ENCODE assay signal across 8 mouse cellular contexts in genomic region chr2:72285888-72286661, GRCm38 (mm10). TPM values are rescaled to one million over a fixed set of nuclear protein-coding genes. Genes with fewer than 3 reads are reported as not detected.
DNase-seq lines count a peak whose midpoint lies in the region; ATAC-seq and TF ChIP-seq lines count a peak whose summit lies in the region.

No protein-coding gene starts in this region.

- TF ChIP-seq CTCF in spleen, adult 2 months (IDR thresholded peaks at IDR 0.05; ENCODE audit: extremely low read depth, insufficient read depth, insufficient read length, insufficient replicate concordance), result no peak

- no peaks in the 10 kb centered on the region for H3K36me3 ChIP-seq in forebrain, embryonic 14.5 days (ENCODE audit: control insufficient read depth, insufficient read depth, low read length)
- H3K36me3 ChIP-seq in intestine, embryonic 16.5 days (ENCODE audit: control insufficient read depth, insufficient read depth, low read length), result no peaks in the 10 kb centered on the region
- no peaks in the 10 kb centered on the region for H3K36me3 ChIP-seq in lung, embryonic 16.5 days (ENCODE audit: control insufficient read depth, insufficient read depth, low read length)
- no peaks in the 10 kb centered on the region for H3K36me3 ChIP-seq in spleen, adult 2 months (ENCODE audit: control insufficient read depth, insufficient read depth, low read length)

- peak overlapping the region; percentile 98 for H3K4me2 ChIP-seq in forebrain, embryonic 14.5 days (ENCODE audit: low read length)
- H3K4me2 ChIP-seq in intestine, embryonic 16.5 days (ENCODE audit: low read depth, low read length), result peak overlapping the region; percentile 66
- H3K4me2 ChIP-seq in lung, embryonic 16.5 days (ENCODE audit: low read depth, low read length), result peak overlapping the region; percentile 76

- peak overlapping the region; percentile 97 for H3K4me3 ChIP-seq in brown adipose tissue, adult 24 weeks (ENCODE audit: insufficient read depth, low read depth, low read length)
- H3K4me3 ChIP-seq in forebrain, embryonic 14.5 days (ENCODE audit: low read depth, low read length), result peak overlapping the region; percentile 74
- H3K4me3 ChIP-seq in intestine, embryonic 16.5 days (ENCODE audit: low read length), result peak overlapping the region; percentile 66
- H3K4me3 ChIP-seq in lung, embryonic 16.5 days (ENCODE audit: low read length), result peak overlapping the region; percentile 92
- peak overlapping the region; percentile 77 for H3K4me3 ChIP-seq in spleen, adult 2 months (ENCODE audit: extremely low read depth, insufficient read depth, insufficient read length)

- peak overlapping the region; percentile 76 for H3K27ac ChIP-seq in brown adipose tissue, adult 24 weeks (replicated peaks; ENCODE audit: low read depth, low read length)
- no peak overlapping the region for H3K27ac ChIP-seq in forebrain, embryonic 14.5 days (ENCODE audit: low read depth, low read length)
- peak overlapping the region; percentile 55 for H3K27ac ChIP-seq in intestine, embryonic 16.5 days (ENCODE audit: low read length)
- H3K27ac ChIP-seq in lung, embryonic 16.5 days (ENCODE audit: low read length), result peak overlapping the region; percentile 86
- H3K27ac ChIP-seq in spleen, adult 2 months (ENCODE audit: insufficient read depth, low read length), result peak overlapping the region; percentile 2; the same call in 1 of the 2 replicates

- peaks cover 2% of the 10 kb centered on the region; the same call in 1 of the 2 replicates for H3K4me1 ChIP-seq in brown adipose tissue, adult 24 weeks (ENCODE audit: control insufficient read depth, insufficient read depth, insufficient read length, low read length)
- H3K4me1 ChIP-seq in forebrain, embryonic 14.5 days (ENCODE audit: control insufficient read depth, insufficient read depth, low read length), result no peaks in the 10 kb centered on the region
- peaks cover 19% of the 10 kb centered on the region for H3K4me1 ChIP-seq in intestine, embryonic 16.5 days (ENCODE audit: control insufficient read depth, insufficient read depth, low read length)
- H3K4me1 ChIP-seq in lung, embryonic 16.5 days (replicated peaks; ENCODE audit: control insufficient read depth, insufficient read depth, low read length), result peaks cover 33% of the 10 kb centered on the region
- peaks cover 3% of the 10 kb centered on the region for H3K4me1 ChIP-seq in spleen, adult 2 months (ENCODE audit: control insufficient read depth, insufficient read depth, insufficient read length)

- peak; percentile 69 for ATAC-seq in forebrain, embryonic 14.5 days
- peak; percentile 68 for ATAC-seq in intestine, embryonic 16.5 days
- peak; percentile 62 for ATAC-seq in lung, embryonic 16.5 days (ENCODE audit: low read depth)

- no peak for TF ChIP-seq POLR2A in spleen, adult 2 months (IDR thresholded peaks at IDR 0.05; ENCODE audit: low read depth, low read length)

- H3K9me3 ChIP-seq in forebrain, embryonic 14.5 days (replicated peaks; ENCODE audit: control insufficient read depth, low read length), result no peaks in the 10 kb centered on the region
- H3K9me3 ChIP-seq in intestine, embryonic 16.5 days (ENCODE audit: control insufficient read depth, low read length), result no peaks in the 10 kb centered on the region
- H3K9me3 ChIP-seq in lung, embryonic 16.5 days (ENCODE audit: control insufficient read depth, low read length), result no peaks in the 10 kb centered on the region

- peak; percentile 41 for DNase-seq in spleen, adult 12 weeks (ENCODE audit: low spot score)
- no peak for DNase-seq in spleen, adult 18-20 months
- peak; percentile 25 for DNase-seq in forebrain, embryonic 14.5 days (ENCODE audit: low spot score)
- DNase-seq in spleen, adult 2 months (ENCODE audit: low read depth in 1 of 2, low spot score in 2 of 2), result peak in 1 of 2 experiments; percentile 9
- DNase-seq in frontal cortex, postnatal 25 days (ENCODE audit: low spot score in 2 of 2), result no peak

- H3K27me3 ChIP-seq in forebrain, embryonic 14.5 days (replicated peaks; ENCODE audit: control insufficient read depth, insufficient read depth, low read length), result no peaks in the 10 kb centered on the region; the same call in 1 of the 2 replicates
- no peaks in the 10 kb centered on the region for H3K27me3 ChIP-seq in intestine, embryonic 16.5 days (replicated peaks; ENCODE audit: control insufficient read depth, insufficient read depth, low read length)
- H3K27me3 ChIP-seq in lung, embryonic 16.5 days (ENCODE audit: control insufficient read depth, insufficient read depth, low read depth, low read length), result no peaks in the 10 kb centered on the region
- peaks cover 8% of the 10 kb centered on the region for H3K27me3 ChIP-seq in spleen, adult 2 months (ENCODE audit: control insufficient read depth, insufficient read depth, low read length)

- H3K9ac ChIP-seq in forebrain, embryonic 14.5 days (ENCODE audit: low read length), result peak overlapping the region; percentile 84
- H3K9ac ChIP-seq in intestine, embryonic 16.5 days (ENCODE audit: low read depth, low read length), result peak overlapping the region; percentile 87
- peak overlapping the region; percentile 97 for H3K9ac ChIP-seq in lung, embryonic 16.5 days (ENCODE audit: low read length)

- WGBS in forebrain, embryonic 14.5 days, result 2% methylated on average over 53 of the region's 60 CpGs
- 1% methylated on average over 57 of the region's 60 CpGs for WGBS in intestine, embryonic 16.5 days
- under 1% methylated on average over 54 of the region's 60 CpGs for WGBS in lung, embryonic 16.5 days
- under 1% methylated on average over 58 of the region's 60 CpGs for WGBS in spleen, adult 2 months

RNA-seq across cellular contexts. Expression of gene Map3k20, which starts 0.6 kb away (rescaled TPM):
- polyA plus RNA-seq in brown adipose tissue, adult 24 weeks (2012; ENCODE audit: insufficient read depth, insufficient read length, missing spikeins), result 24.8 and 25.3 TPM in 2 replicates
- 4.0 and 5.0 TPM in 2 replicates for polyA plus RNA-seq in forebrain, embryonic 14.5 days (2014; fragmentation: Nextera tagmentation; extraction: Ambion mirVana)
- polyA plus RNA-seq in intestine, embryonic 16.5 days (2015; fragmentation: Nextera tagmentation; extraction: Ambion mirVana), result 13.8 and 14.8 TPM in 2 replicates
- polyA plus RNA-seq in lung, embryonic 16.5 days (2015; fragmentation: Nextera tagmentation; extraction: Ambion mirVana), result 29.8 and 31.6 TPM in 2 replicates
- 3.0 and 3.1 TPM in 2 replicates for polyA plus RNA-seq in spleen, adult 2 months (2012; rRNA removed)

Comparison
In these comparisons a context has a peak if more than half of its experiments do, and no peak if none do; other contexts are left out.
1. DNase-seq: peak in spleen, adult 12 weeks (single experiment) and forebrain, embryonic 14.5 days (single experiment); none in spleen, adult 18-20 months (0 of 2) and frontal cortex, postnatal 25 days (0 of 2).
2. Peak in every context shown above with its lines, with median percentiles within 50 percentile points of each other: H3K4me3 ChIP-seq, ATAC-seq, H3K4me2 ChIP-seq and H3K9ac ChIP-seq.